Mouse (Mus musculus): ENCODE results near the gene Actg2.

Actg2 gene

DNA sequence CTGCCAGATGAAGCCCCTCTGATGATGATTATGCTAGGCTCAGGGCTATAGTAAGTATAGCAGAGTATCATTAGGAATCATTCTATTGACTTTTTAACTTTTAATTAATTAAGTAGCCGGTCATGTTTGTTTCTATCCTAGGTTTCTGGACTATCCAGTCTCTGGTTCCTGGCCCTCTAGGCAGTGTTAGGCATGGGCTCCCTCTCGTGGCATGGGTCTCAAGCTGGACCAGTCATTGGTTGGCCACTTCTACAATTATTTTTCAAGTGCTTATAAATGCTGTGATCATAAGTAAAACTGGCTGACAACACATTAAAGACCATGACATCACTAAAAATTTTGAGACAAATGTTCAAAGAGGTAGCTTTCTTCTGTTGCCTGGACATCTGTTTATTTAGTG, 25.9 kb downstream of the Actg2 start:
- peak; percentile 31 for DNase-seq

DNA sequence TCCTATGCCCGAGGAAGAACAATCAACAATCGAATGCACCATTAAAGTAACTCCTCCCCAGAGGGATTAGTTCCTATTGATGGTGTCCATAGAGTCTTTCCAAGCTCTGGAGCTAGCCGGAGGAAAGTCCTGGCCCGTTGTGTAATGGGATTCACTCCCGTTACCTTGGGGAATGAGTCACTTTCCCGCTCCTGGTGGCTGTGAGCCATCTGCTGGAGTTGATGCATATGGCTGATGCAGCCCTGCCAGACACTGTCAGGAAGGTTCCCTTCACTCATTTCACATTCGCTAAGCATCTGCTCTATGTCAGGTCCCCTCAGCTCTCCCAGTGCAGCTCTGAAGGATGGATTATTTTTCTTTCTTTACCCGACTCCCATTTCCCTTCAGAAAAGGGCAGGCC, 26.6 kb downstream of the Actg2 start:
- peak; percentile 79 for DNase-seq

DNA sequence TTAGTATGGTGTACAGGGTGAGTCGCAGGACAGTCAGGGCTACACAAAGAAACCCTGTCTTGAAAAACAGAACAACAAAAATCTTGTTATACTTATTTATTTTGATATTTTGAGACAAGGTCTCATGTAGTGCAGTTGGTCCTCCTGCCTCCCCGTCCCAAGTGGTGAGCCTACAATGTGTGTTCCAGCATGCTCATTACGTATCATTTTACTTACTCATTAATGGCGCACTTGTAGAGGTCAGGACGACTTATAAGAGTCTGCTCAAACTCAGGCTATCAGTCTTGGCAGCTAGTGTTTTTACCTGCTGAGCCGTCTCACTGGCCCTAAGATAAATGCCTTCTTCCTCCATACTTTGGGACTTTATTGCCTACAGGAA, 28.9 kb downstream of the Actg2 start:
- no peak for DNase-seq

DNA sequence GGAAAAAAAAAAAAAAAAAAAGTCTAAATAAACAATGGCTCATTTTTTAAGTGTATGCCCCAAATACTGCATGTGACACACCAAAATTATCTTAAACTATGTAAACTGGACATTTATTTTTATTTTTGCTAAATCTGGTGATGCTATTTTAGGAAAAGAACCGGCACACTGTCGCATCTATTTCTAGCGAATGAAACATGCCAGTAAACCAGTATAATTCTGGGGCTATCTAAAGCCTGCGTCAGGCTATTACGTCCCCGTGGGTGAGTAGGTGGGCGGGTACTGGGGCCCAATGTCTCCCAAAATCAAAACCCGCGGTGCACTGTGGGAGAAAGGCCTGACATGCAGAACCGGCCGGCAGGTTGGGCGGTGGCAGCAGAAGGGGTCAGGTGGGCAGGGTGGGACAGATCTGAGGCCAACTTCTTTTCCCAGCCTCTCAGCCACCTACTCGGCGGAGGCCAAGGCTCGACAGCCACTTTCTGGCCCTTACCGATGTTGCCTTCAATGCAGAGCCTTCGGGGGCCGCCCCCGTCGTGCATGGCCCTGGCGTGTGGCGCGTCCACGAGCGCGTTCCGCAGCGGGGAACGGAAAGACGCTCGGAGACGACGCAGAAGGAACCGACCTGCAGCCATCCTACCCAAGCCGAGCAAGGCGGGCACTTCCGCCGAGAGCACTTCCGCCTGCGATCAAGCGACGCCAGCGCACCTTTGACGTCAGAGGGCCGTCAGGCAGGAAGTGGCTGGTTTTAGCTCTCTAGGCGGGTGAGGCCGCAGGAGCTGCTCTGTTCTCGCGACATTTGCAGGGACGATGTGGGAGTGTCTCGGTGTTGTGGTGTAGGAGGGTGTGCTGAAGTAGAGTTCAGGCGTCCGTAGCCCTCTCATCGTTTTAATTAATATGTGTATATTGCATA, 29.6 kb downstream of the Actg2 start, which contains the start of gene Dguok:
Gene Dguok (minus strand): TSS at position 712 of the 910 bp plus-strand sequence.
- DNase-seq = peak; percentile 95

DNA sequence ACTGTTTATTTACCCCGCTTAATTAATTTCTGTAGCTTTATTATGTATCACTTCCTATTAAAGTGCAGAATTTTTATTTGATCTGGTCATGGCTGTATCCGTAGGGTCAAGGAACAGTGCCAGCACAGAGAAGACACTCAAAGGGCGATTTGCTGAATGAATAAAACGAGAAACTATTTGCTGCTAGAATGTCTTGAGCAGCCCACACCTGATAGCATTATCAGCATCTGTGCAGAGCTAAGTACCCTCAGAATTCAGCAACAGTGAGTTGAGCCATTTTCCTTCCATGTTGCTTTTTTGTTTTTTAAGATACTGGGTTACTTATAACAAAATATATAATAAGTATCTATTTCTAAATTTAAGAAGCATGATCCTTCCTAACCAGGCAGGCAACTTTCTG, 30.5 kb downstream of the Actg2 start:
- no peak for DNase-seq

DNA sequence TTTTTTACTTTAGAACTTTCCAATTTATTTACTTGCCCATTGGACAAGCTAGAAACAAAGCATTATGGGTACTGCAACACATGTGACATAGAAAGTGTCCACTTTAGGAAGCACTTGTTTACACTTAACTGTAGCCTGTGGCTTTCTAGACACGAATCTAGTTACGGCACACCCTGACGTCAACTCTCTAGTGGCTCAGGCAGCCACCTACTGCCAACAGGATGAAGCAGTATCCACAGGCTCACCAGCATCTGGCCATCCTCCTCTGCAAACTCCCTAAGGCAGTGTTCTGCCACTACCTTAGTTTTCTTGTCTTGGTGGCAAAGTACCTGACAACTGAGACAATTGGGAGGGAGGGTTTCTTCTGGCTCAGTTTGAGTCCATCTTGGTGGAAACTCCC, 32.7 kb downstream of the Actg2 start:
- DNase-seq = no peak

DNA sequence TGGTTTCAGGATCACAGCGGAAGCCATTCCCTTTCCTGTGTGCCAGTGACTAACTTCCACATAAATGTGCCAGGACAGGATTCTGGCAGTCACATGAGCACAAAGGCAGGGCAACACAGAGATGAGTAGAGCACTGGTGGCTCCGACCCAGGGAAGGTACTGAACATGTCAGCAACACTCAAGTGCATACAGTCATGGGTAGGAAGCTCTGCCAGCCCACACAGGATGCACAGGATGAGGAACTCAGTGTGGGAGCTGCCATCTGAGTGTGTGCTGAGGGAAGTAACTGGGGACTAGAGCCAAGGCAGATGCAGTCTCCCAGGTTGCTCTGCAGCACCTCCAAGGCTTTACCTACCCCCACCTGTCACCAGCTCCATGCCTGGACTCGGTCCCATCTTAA, 33.4 kb downstream of the Actg2 start:
- peak; percentile 30 for DNase-seq

DNA sequence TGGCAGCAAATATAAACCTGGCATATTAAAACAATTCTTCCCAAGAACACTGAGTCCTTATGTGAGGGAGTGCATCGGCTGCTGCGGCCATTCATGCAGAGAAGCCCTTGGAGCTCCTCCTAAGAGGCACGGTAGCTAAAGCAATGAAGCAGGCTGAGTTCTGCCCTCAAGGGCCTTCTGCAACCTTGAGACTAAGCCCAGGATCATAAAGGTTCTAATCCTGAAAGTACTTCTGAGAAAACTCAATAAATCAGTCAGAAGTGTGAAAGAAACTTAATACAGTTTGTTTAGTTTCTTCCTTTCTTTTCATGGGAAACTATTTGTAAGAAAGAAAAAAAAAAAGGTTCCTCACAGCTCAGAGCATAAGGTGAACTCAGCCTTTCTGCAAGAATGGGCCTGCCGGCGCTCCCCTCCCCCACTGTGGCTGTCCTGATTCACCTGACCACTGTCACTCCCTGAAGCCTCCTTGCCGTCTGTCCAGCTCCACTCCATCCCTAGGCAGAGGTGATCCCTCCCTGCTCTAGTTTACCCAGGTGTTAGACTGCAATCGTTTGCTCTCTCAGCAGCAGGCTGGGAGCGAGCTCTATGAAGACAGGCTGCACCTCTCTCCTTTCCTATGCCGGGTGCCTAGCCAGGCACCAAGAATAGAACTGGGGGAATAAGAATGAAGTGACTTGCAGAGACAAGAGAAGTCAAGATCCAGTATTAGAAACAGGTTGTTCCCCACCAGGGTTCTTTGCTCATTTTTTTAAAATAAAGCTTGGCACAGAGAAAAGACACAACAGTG, 34.3 kb downstream of the Actg2 start:
- no peak for DNase-seq

DNA sequence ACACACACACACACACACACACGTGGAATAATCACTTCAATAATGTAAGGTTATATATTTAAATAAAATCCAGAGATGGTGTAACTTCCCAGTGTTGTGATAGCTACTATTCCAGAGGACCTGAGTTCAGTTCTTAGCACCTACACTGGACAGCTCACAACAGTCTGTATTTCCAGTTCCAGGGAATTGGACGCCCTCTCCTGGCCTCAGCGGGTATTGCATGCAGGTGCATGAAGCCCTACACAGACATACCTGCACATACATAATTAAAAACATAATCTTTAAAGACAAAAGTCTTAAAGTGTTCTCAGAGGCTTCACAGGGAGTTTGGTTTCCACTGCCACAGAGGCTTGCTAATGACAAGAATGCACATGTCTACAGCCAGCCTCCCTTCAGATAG, 35.6 kb downstream of the Actg2 start:
- DNase-seq = no peak

DNA sequence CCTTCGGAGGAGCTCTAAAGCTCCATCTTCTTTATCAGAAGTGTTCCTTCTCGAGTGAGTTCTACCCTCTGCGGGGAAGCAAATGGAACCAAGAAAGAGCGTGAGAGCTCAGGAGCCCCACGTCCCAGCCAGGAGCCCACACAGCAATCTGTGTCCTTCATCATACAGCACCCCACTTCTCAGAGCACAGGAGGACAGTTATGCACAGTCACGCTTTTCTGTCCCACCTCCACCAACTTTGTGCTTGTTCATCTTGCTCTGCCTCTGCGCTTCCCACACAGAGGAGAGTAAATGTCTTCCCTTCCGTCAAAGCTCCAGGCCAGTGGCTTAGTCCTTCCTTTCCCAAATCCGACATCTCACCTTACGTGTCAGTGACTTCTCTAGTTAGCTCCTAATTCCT, 37.0 kb downstream of the Actg2 start:
- DNase-seq = no peak

DNA sequence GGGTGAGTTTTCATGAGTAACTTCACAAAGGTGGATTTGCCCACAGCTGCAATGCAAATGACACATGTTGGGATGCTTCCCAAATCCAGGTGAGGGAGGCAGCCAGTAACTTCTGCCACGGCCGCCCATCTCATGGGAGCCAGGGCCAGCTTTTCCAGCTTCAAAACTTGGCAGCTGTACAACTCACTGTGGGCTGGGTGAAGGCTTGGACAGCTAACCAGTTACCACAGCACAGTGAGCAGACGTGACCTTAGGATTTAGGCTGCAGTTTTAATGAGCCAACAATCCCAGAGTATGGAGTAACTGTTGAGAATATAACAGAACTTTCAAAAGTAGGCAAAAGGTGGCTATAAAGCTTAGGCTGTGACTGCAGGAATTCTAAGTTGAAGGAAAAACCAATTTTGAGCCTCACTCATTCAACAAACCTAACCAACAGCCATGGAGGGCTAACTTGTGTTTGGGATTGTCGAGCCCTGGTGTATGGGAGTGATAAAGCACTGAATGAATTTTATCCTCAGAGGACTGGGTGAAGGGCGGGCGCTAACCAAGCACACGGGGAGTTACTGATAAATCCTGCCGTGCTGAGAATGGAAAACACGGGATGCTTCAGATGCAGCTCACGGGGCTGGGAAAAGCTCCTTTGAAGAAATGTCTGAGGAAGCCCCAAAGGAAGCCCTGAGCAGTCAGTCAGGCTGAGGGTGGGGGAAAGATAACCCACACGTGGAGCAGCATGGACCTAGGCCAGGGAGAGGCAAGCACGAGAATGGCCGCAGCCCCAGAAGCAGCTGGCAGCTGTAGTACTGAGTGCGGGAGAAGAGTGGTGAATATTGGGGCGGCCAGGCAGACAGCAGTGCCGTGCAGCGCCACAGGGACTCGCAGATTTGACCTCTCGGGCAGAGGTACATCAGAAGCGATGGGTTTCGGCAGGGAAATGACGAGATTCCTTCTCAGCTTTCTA, 39.0 kb downstream of the Actg2 start:
- DNase-seq = peak; percentile 25

DNA sequence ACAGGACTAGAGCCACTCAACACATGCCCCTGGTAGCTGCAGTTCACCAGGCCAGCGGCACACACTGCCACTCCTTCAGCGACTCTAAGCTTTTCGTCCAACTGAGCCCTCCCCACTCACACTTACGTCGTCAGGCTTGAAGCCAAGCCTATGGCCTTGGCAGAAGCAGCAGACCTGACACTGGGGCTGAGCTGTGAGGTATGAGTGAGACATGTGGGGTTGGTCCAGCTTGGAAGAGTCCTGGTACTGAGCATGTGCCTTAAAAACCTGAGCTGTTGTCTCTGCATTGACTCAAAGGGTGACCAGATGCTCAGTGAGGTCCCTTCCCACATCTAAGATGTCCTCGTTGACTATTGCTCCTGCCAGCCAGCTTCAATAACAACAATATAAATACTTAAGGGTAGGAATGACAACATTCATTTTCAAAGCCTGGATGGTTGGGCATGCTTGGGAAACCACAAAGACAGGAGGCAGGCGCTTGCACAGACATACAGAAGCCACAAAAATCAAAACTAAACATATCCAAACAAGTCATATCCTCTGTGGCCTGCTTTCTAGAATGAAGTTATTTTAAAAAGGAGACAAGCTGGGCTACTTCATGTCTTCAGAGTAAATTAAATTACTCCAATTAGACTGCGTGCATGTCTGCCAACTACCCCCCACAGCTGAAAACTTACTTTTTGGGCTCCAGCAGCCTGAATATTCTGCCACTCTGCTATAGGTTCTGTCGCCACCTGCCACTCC, 39.9 kb downstream of the Actg2 start:
- peak; percentile 44 for DNase-seq

DNA sequence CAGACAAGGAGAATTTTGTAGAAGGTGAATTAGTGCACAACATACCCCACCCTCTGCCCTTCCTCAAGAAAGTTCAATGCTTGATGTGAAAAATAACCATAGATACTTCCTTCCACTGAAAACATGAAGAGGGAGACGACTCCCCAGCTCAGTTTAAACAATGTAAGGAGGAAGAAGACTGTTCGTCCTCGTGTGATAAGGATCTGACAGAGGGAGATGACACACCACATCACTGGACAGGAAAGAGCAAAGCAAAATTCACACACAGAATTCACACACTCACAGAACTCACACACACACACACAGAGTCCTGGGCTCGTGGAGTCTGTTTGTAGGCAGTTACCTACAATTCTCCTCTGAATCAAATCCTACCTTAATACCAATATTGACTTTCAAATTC, 45.4 kb downstream of the Actg2 start:
- no peak for DNase-seq

DNA sequence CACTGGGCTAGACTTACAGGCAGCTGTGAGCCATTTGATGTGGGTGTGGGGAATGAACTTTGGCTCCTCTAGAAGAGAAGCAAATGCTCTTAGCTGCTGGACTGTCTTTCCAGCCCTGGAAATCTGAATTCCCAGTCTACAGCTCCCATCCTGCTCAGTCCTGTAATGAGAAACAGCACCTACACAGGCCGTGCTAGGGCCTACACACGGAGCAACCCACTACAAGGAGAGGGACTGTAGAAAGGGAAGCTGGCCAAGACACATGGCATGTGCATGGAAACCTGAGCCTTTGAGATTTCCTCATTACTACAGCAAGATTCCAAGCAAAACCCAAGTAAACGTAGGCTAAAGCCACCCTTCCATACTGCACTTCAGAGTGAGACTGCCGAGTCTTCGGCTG, 47.9 kb downstream of the Actg2 start:
- no peak for DNase-seq

DNA sequence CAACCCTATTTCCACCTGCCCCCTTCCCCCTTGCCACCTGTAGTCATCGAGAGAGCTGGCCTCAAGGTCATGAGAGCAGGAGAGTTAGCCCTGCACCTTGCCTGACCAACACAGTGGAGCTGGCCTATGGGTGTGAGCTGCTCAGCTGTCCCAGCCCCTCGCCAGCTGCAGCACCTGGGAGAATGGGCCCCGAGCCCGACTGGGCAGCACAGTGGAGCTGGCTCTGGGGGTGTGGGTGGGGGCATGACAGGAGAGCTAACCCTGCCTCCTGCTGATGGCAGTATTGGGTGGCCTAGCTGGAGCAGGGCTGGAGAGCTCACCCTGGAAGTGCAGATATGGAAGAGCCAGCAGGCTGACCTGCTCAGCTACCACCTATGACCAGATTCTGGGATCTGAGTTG, 48.8 kb downstream of the Actg2 start:
- DNase-seq = no peak

DNA sequence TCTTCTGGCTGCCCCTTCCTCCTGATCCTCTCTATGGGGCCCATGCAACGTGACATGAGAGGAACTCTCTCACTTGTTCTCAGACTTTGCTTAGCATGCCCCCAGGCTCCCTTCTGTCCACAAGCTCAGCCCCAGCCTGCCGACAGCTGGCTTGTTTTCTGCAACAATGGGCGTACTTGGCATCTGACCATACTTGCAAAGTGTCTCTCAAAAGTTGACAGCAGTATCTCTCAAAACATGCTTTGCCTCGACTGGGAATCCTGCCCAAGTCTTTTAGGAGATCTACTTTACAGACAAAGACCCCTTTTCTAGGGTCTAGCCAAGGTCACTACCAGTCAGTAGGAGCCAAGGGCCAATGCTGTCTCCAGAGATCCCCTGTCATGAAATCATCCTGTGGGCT, 50.2 kb downstream of the Actg2 start:
- DNase-seq = no peak

DNA sequence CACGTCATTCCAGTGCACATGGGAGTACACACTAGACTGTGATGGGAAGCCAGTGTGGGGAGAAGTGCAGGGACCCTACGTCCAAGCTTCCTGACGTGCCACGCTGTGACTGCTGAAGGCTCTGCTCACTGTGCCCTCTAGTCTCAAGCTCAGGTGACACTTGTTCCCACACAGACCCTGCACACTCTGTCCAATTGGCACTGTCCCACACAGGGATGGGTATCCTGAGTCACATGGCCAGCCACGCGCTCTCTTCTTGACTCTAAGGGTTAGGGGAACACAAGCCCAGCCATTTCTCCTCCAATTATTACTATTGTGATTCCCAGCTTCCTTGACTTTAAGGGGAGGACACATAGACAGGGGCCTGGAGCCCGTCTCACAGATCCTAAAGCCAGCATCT, 52.3 kb downstream of the Actg2 start:
- no peak for DNase-seq

DNA sequence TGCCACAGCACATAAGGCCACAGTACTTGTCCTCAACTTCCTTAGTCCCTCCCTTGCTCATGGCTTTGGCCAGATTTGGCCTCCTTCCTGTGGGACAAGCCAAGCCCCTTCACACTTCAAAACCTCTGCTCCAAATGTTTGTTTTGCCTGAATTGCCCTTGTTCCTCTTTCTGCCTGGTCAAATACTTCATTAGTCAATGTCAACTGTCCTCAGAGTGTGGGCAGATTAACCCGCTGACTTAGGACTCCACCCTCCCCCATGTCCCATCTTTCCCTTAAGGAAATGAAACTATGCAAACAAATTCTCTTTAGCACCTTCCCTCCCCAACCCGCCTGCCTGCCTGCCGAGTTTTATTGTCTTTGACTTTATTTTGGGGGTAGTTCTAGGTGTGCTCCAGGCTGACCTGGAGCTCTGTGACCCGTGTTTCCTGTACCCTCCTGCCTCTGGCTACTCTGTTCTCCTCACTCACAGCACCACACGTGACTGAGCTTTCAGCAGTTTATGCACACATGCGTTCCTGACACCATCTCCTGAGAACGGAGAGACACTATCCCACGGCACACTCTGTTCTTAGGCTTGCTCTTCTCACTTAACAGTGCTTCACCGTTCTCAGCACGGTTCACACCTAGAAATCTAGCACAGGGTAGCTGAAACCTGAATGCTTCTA, 53.5 kb downstream of the Actg2 start:
- no peak for DNase-seq

DNA sequence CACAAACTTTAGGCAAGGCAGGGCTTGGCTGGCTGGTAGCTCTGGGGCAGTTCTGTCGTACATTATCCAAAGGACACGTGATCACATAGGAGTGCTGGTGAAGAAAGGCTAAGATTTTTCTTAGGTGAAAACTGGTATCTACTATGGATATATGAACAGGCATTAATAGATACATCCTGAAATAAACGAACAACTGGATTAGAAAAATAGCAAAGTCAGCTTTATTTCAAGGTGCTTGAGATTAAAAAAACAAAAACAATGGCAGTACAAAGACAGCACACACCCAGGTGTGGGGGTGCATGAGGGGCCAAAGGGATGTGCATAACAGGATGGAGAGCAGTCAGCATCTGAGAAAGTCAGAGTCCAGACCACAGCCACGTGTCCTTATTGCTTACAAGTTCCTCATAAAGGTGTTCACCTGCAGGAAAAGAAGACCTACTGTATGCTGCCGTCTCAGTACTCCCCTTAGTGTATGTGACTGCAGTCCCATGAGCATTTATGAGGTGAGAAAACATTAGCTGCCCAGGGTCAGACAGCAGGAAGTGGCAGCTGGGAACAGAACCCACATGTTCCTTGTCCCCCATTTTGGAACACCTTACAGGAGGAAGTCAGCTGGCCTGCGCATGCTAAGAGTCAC, 55.9 kb downstream of the Actg2 start:
- no peak for DNase-seq

DNA sequence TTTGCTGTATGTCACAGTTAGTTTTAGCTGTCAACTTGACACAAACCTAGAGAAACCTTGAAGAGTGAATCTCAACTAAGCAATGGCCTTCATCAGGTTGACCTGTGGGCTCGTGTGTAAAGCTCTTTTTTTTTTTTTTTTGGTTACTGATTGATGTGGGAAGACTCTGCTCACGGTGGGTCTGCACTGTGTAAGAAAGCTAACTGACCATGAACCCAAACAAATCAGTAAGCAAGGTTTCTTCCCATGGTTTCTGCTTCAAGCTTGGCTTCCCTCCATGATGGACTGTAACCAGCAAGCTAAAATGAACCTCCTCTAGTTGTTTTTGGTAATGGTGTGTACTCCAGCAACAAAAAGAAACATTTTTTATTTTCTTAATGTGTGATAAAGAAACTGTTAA, 56.9 kb downstream of the Actg2 start:
- no peak for DNase-seq

DNA sequence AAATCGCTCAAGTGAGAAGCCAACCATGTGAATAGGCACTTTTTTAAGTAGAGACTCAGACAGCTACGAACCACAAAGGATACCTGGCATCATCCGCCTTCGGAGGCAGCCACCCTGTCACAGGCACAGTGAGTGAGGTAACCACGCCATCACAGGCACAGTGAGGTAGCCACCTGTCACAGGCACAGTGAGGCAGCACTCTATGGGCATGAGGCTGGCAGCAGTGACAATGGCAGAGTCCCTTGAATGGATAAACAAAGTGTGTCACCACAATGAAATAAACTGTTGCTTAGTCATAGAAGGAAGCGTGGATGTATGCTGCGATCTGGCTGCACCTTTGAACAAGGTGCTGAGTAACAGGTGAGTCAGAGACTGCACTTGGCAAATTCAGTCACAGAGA, 57.4 kb downstream of the Actg2 start:
- no peak for DNase-seq

Measured in cerebellum, adult 8-10 months (tissue).